Mouse (Mus musculus) B cell, adult (primary cell): Measurements from ENCODE around the gene Hsd11b2. TPM values are rescaled to one million over a fixed set of nuclear protein-coding genes. Genes with fewer than 3 reads are reported as not detected.

Experiments
- total RNA-seq: library from RNA; stranded (reverse); gene quantifications from 4 replicates; pipeline ENCODE4 v1.2.4, GENCODE M21; 2023; ENCODE audit not compliant: inconsistent age

Gene Hsd11b2
- not detected in 4 replicates for total RNA-seq

DNA sequence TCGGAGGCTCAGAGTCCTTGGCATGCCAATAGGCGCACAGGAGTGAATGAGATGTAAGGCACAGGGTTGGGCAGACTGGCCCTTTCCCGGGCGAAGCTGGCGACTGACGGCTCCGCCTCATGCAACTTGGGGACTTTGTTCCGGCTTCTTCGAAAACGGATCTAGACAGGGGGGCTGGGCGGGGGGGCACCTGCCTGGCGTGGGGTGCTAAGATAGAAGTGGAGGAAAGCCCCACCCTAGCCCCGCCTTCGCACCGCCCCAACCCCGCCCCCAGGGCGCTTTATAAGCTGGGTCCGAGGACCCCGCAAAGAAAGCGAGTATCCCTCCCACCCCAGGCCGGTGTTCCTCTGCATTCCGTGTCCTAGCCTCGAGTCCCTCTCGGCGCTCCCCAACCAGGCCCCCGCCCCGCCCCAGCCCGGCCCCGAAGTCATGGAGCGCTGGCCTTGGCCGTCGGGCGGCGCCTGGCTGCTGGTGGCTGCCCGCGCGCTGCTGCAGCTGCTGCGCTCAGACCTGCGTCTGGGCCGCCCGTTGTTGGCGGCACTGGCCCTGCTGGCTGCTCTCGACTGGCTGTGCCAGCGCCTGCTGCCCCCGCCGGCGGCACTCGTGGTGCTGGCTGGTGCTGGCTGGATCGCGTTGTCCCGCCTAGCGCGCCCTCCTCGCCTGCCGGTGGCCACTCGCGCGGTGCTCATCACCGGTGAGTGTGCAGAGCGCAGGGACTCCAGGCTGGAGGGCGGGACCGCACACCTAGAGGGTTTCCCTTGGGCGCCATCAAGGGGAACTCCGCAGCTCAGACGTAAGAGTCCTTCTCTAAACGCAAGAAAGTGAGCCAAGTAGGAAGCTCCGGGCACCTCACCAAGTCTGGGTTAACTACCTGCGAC lies at the start of gene Hsd11b2:
Gene Hsd11b2 (plus strand): TSS at position 320 of the 878 bp plus-strand sequence.

DNA sequence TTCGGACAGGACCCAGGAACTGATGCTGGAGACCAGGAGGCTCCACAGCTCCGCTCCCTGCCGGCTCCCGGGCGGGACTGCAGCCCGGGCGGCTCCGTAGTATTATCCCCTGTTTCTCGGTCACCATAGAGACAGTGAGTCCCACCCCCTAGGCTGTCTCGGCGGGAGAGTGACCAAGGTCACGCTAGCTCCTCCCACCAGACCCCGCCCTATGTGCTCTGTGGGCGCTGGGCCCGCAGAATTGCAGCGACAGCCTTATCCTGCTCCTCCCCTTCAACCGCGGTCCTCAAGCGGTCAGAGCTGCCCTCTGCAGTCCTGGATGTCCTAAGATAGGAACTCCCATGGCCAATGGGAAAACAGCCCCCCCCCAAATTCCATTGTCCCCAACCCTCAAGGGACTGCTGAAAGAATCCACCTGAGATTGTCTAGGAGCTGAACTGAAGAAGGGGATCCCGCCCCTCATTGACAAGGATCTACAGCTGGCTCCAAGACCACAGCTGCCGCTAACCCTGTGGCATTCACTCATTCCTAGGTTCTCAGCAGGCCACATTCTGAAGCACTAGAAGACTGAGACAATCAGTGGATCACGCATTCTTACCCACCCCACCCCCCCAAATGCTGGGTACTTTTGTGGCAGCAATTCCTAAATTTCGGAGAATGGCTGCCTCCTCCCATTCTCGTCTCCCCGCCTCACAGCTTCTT lies 47.1 kb upstream of the Hsd11b2 start, which contains the start of gene Tppp3:
Gene Tppp3 (minus strand): TSS at position 213 of the 702 bp plus-strand sequence.

DNA sequence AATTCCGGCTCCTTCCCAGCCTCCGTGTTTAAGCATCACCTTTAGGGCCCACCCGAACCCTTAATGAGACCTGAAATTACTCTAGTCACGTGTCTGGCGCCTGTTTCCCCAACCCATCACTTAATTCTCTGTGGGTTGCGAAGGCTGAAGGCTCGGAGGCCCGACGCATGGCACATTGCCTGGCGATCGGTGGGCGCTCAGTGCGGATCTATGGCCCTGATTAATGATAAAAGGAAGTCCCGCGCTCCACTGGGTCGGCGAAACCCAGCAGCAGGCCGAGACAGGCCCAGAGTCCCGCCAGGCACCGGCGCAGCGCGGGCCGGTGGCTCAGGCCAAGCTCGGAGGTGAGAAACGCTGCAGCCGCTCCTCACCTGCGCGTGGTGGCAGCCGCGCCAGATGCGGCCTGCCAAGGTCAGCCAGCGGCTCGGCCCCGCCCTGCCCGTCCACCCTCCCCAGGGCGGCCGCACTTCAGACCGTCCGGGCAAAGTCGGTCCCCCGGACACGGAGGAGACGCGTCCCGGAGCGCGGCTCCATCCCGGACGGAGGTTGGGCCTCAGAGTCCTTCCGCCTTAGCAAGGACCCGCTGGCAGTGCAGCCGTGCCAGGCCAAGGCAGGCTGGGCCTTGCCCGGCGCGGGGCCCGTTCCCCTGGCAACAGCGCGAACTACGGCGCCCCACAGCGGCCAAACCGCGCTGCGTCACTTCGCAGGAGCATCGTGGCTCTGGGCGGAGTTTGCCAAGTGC lies 21.9 kb upstream of the Hsd11b2 start, which contains the start of gene Zdhhc1:
Gene Zdhhc1 (minus strand): TSS at position 464 of the 742 bp plus-strand sequence.

DNA sequence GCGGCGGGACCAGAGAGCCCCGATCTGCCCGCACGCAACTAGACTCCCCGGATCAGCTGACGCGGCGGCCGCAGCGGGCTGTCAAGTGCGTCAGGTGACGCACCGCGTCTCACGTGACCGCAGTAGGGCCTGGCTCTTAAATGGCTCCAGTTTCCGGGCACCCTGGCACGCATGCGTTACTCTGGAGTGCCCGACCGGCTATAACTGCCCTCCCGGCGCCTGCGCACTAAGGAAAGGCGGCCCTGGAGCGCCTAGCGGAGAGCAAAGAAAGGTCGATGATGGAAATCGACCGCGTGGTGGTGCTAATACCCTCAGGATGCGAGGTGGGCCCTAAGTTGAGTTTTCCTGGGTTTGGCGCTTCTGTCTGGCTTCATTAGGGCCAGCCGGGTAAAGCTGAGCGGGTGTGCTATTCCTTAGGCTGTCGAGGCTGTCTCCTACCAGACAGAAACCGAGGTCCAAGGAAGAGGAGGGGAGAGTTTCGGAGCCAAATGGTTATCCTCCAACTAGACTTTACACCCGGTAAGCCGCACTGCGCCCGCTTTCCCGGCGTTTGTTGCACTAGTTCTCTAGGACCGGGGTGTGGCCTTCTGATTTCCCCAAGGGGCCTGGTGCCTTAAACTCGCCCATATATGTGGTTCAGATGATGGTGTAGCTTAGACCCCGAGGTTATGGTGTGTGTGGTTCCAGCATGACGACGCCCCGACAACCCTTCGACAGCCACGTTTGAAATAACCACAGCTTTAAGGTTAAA lies 47.6 kb downstream of the Hsd11b2 start, which contains the start of gene Atp6v0d1:
Gene Atp6v0d1 (minus strand): TSS at position 96 of the 751 bp plus-strand sequence.

Other genes with a start within 250 kb of the Hsd11b2 start
- gene Hsf4, start 249.0 kb upstream of the Hsd11b2 start, total RNA-seq, result 0.33 to 1.1 TPM (median 0.88 TPM) in 4 replicates
- not detected in 4 replicates for gene Nol3, start 242.6 kb upstream of the Hsd11b2 start, total RNA-seq
- 5.0 to 7.7 TPM (median 6.5 TPM) in 4 replicates for gene 4931428F04Rik, start 228.9 kb upstream of the Hsd11b2 start, total RNA-seq
- 1.2 to 1.4 TPM (median 1.3 TPM) in 4 replicates for gene Exoc3l, start 222.7 kb upstream of the Hsd11b2 start, total RNA-seq
- gene E2f4, start 221.1 kb upstream of the Hsd11b2 start, total RNA-seq, result 83.8 to 97.8 TPM (median 88.5 TPM) in 4 replicates
- 3.0 to 4.7 TPM (median 3.9 TPM) in 4 replicates for gene Elmo3, start 213.2 kb upstream of the Hsd11b2 start, total RNA-seq
- gene Lrrc29, start 192.5 kb upstream of the Hsd11b2 start, total RNA-seq, result 6.3 to 8.3 TPM (median 7.0 TPM) in 4 replicates
- 26.8 to 32.7 TPM (median 29.3 TPM) in 4 replicates for gene Tmem208, start 192.4 kb upstream of the Hsd11b2 start, total RNA-seq
- 35.8 to 40.7 TPM (median 37.7 TPM) in 4 replicates for gene Fhod1, start 170.8 kb upstream of the Hsd11b2 start, total RNA-seq
- gene Slc9a5, start 169.9 kb upstream of the Hsd11b2 start, total RNA-seq, result 1.3 to 2.1 TPM (median 2.0 TPM) in 4 replicates
- not detected in 4 replicates for gene Plekhg4, start 145.5 kb upstream of the Hsd11b2 start, total RNA-seq
- not detected in 4 replicates for gene Kctd19, start 105.3 kb upstream of the Hsd11b2 start, total RNA-seq
- gene Lrrc36, start 105.2 kb upstream of the Hsd11b2 start, total RNA-seq, result not detected in 4 replicates
- gene Tppp3, start 47.2 kb upstream of the Hsd11b2 start, total RNA-seq, result 0.54 to 0.77 TPM (median 0.63 TPM) in 3 of 4 replicates, not detected in the other
- gene Zdhhc1, start 21.9 kb upstream of the Hsd11b2 start, total RNA-seq, result 3.0 to 4.8 TPM (median 3.6 TPM) in 4 replicates
- 99.8 to 117 TPM (median 102 TPM) in 4 replicates for gene Atp6v0d1, start 47.3 kb downstream of the Hsd11b2 start, total RNA-seq
- gene Ripor1, start 86.5 kb downstream of the Hsd11b2 start, total RNA-seq, result 25.4 to 27.6 TPM (median 26.1 TPM) in 4 replicates
- 187 to 204 TPM (median 199 TPM) in 4 replicates for gene Ctcf, start 117.8 kb downstream of the Hsd11b2 start, total RNA-seq
- gene Agrp, start 118.6 kb downstream of the Hsd11b2 start, total RNA-seq, result not detected in 4 replicates
- 151 to 166 TPM (median 159 TPM) in 4 replicates for gene Carmil2, start 167.5 kb downstream of the Hsd11b2 start, total RNA-seq
- 95.0 to 102 TPM (median 100 TPM) in 4 replicates for gene Acd, start 182.3 kb downstream of the Hsd11b2 start, total RNA-seq
- 13.5 to 18.8 TPM (median 16.4 TPM) in 4 replicates for gene Pard6a, start 182.4 kb downstream of the Hsd11b2 start, total RNA-seq
- not detected in 4 replicates for gene 4933405L10Rik, start 188.9 kb downstream of the Hsd11b2 start, total RNA-seq
- gene Enkd1, start 189.5 kb downstream of the Hsd11b2 start, total RNA-seq, result 2.8 to 3.9 TPM (median 3.5 TPM) in 4 replicates
- gene Gfod2, start 239.9 kb downstream of the Hsd11b2 start, total RNA-seq, result 0.80 to 3.7 TPM (median 2.0 TPM) in 4 replicates